Mouse (Mus musculus) ovary, postnatal 36 days (tissue): ENCODE data around the gene Gm11549.

Experiments used
- DNase-seq: peaks from one replicate; pipeline ENCODE4 v3.0.0; 2022; ENCODE audit warnings: low spot score, mixed read lengths

Gm11549 gene

DNA sequence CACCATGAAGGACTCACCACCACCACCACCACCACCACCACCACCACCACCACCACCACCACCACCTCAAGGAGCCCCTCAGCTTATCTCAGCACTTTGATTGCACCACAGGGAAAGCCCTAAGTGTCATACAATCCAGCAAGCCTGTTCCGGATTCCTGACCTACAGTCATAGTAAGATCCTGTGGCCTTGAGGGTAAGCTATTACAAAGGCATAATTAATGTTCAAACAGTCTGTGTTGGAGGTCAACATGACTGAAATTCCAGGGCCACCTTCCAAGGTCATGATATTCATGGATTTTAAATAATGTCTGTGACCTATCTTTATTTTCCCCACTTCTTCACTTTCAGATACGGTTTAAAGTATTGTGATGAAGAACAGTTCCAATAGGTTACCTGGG lies 41.1 kb downstream of the Gm11549 start:
- DNase-seq: no peak

DNA sequence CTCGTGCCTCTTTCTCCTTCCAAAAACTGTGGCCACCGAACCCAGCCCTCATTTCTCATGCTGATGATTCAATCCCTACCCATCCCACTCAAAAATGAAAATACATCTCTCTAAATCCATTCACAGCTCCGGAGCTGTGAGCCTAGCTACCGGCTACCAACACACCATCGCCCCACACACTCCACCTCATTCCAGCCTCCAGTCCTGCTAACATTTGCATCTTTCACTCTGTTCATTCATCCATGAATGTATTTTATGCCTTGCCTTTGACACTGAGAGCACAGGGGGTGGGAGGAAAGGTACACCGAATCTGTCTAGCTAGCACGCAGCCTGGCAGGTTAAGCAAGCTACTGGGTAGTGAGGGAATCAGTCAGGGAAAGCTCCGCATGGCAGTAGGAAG lies 42.8 kb downstream of the Gm11549 start:
- DNase-seq: no peak

DNA sequence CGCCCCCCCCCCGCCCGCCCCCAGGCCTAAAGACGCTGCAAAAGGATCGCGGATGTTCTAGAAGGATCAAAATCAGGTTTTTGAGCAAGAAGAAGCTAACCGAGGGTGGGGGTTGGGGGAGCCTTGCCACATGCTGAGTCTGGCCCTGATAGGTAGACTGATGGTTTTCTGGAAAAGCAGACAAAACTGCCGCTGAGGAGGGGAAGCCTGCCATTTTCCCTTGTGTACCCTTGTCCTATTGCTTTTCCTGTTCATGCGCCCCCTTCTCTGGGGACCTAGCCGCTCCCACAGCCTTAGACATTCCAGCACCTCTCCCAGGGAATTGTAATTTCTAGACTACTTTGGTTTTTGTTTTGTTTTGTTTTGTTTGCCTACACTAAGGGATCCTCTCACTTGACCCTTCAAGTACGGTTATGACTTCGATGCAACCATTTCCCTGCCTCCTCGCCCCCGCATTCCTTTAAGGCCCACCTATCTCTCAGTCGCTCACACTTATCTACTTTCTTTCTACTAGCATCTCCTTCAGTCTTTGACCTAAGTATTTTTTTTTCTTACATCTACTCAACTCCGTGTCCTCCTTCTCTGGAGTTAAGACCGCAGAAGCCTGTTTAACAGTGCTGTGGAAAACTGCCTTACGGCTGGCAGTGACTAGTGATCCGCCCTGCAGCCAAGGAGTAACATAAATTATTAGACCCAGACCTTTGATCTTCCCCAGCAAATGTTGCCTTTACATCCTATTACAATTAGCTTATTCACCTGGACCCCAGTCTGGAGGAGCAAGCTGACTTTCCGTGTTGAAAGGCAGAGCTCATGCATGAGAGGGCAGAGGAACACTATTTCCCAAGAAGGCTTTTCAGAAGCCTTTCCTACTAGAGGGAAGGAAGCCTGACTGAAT lies 45.1 kb downstream of the Gm11549 start:
- no peak for DNase-seq

- DNase-seq: peak; percentile 99
These were observed 46.0 kb downstream of the Gm11549 start, which contains the start of the genes Anxa5 and 1810062G17Rik for GRCm38 (mm10) chr3:36475532-36476087. Gene Anxa5, minus strand, starts transcription at chr3:36475894. Gene 1810062G17Rik, plus strand, starts transcription at chr3:36475937.

- no peak for DNase-seq
These were observed 46.6 kb downstream of the Gm11549 start for GRCm38 (mm10) chr3:36474938-36475483.

- no peak for DNase-seq
These were observed 47.2 kb downstream of the Gm11549 start for GRCm38 (mm10) chr3:36474421-36474820.

DNA sequence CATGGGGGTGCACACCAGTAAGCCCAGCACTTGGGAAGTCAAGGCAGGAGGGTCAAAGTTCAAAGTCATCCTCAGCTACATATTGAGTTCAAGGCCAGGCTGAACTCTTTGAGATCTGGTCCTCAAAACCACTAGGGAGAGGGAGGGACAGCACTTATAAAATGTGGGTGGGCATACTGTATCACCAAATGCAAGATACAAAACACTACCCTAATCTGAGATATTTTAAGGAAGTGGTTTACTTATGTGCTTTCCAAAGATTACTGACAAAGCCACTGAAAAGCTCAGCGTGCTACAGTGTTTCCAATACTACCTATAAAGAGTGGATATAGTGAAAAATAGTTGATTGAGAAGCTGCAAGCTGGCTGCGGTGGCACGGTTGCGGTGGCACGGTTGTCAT lies 48.4 kb downstream of the Gm11549 start:
- DNase-seq: no peak

GRCm38 (mm10) chr3:36471856-36472255 lies 49.8 kb downstream of the Gm11549 start:
- no peak for DNase-seq

DNA sequence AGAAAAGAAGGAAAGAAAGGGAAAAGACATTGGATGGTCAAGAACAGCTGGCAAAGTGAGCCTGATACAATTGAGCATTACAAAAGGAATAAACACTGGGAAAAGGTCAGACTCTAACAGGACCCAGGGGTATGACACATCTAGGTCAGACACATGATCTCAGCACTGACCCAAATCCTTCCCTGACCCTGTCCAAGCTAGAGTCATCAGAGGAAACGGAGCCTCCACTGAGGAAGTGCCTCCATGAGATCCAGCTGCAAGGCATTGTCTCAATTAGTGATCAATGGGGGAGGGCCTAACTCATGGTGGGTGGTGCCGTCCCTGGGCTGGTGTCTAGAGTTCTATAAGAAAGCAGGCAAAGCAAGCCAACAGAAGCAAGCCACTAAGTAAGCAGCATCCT lies 52.7 kb downstream of the Gm11549 start:
- DNase-seq: no peak

- no peak for DNase-seq
These were observed 54.0 kb downstream of the Gm11549 start for GRCm38 (mm10) chr3:36467632-36468031.

- DNase-seq: no peak
These were observed 56.1 kb downstream of the Gm11549 start for GRCm38 (mm10) chr3:36465538-36465937.
